Mouse (Mus musculus) brain, embryonic 14.5 days (tissue): ENCODE data around the gene Nid2.

Experiments used
- CTCF ChIP-seq: fragments of 200-500 bp; IDR thresholded peaks from 2 replicates; pipeline ENCODE4 v1.5.1; 2012; ENCODE audit warnings: inconsistent platforms, mild to moderate bottlenecking, moderate library complexity, borderline replicate concordance; ENCODE audit not compliant: insufficient read depth, insufficient read length; ENCODE audit errors: extremely low read depth
- POLR2A ChIP-seq: fragments of 200-500 bp; IDR thresholded peaks from 2 replicates; pipeline ENCODE4 v1.6.1; 2012; ENCODE audit warnings: mild to moderate bottlenecking, inconsistent platforms, borderline replicate concordance; ENCODE audit not compliant: poor library complexity, insufficient read depth, insufficient read length, severe bottlenecking; ENCODE audit errors: extremely low read depth

- no peak for TF ChIP-seq POLR2A
- no peak for TF ChIP-seq CTCF
Measured at GRCm38 (mm10) chr14:19739416-19740146, 11.5 kb upstream of the Nid2 start.
